Mouse (Mus musculus) neural tube, embryonic 15.5 days (tissue): Measurements from ENCODE around the gene Hoxa10. TPM values are rescaled to one million over a fixed set of nuclear protein-coding genes. Genes with fewer than 3 reads are reported as not detected.

Experiments used
- ATAC-seq: fragments of 200-750 bp; cut with Nextera tagmentation; 2 replicates; pipeline ENCODE4 v1.8.0; 2017; ENCODE audit warnings: mild to moderate bottlenecking, moderate TSS enrichment, moderate library complexity; ENCODE audit not compliant: low FRiP score
- H3K27ac ChIP-seq: fragments of 300-500 bp; sonication (generic); replicated peaks from 2 replicates; pipeline ENCODE4 v1.5.1; 2015; ENCODE audit warnings: mild to moderate bottlenecking, inconsistent platforms
- H3K27me3 ChIP-seq: fragments of 300-500 bp; sonication (generic); replicated peaks from 2 replicates; pipeline ENCODE4 v1.6.1; 2015; ENCODE audit warnings: inconsistent platforms
- H3K36me3 ChIP-seq: fragments of 300-500 bp; sonication (generic); 2 replicates; pipeline ENCODE4 v1.6.1; 2015; ENCODE audit warnings: inconsistent platforms
- H3K4me1 ChIP-seq: fragments of 300-500 bp; sonication (generic); 2 replicates; pipeline ENCODE4 v1.6.1; 2015; ENCODE audit warnings: inconsistent platforms
- H3K4me2 ChIP-seq: fragments of 300-500 bp; sonication (generic); 2 replicates; pipeline ENCODE4 v1.6.1; 2015; ENCODE audit warnings: inconsistent platforms, mild to moderate bottlenecking, moderate library complexity
- H3K4me3 ChIP-seq: fragments of 300-500 bp; sonication (generic); replicated peaks from 2 replicates; pipeline ENCODE4 v1.5.1; 2015; ENCODE audit warnings: mild to moderate bottlenecking, inconsistent platforms
- H3K9ac ChIP-seq: fragments of 300-500 bp; sonication (generic); replicated peaks from 2 replicates; pipeline ENCODE4 v1.6.1; 2015; ENCODE audit warnings: mild to moderate bottlenecking, inconsistent platforms
- H3K9me3 ChIP-seq: fragments of 300-500 bp; sonication (generic); replicated peaks from 2 replicates; pipeline ENCODE4 v1.6.1; 2016; ENCODE audit warnings: inconsistent platforms
- WGBS: fragments of 180-500 bp; shearing (Covaris S2); methylation state at CpG from one replicate; pipeline ENCODE4 v1.1.7; 2015; ENCODE audit warnings: mixed read lengths; 5-methylcytosine and 5-hydroxymethylcytosine counted together
- polyA plus RNA-seq: library from polyadenylated mRNA; unstranded; fragments of >200 nt; fragmentation: Nextera tagmentation; extraction: Ambion mirVana; gene quantifications from 2 replicates; pipeline ENCODE4 v1.2.1, GENCODE M21; 2015

Hoxa10 gene
- polyA plus RNA-seq, 1 experiment from 2014 or later = 48.9 TPM

DNA sequence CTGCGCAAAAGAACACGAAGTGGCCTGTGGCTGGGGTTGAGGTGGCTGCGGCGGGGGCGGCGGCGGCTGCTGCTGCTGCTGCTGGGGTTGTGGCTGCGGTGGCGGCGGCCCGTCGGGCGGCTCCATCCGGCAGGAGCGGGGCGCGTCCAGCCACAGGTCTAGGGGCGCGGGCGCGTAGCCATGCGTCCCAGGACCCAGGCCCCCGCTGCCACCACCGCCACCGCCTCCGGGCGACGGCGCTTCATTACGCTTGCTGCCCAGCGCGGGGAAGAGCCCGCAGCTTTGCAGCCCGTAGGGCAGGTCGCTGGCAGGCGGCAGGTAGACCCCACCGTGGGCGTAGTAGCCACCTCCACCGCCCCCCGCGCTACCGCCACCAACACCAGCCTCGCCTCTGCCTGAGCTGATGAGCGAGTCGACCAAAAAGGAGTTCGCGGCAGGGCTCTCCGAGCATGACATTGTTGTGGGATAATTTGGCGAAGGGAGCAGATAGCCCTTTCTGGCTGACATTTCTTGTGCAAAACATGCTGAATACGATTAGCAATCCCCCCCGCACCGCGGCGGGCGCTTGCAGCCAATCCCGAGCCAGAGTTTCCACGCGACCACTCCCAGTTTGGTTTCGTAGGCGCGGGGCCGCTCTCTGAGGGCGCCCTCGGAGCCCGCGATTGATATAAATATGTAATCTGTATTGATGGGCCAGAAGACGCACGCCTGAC lies 6.1 kb downstream of the Hoxa10 start:
- Histone ChIP-seq H3K9me3 (no peaks in the 10 kb centered on the region), H3K27ac (peak overlapping the region; percentile 82), H3K4me3 (peak overlapping the region; percentile 57), H3K27me3 (peaks cover 17% of the 10 kb centered on the region), H3K4me1 (peaks cover 26% of the 10 kb centered on the region), H3K4me2 (peak overlapping the region; percentile 57), H3K9ac (peak overlapping the region; percentile 65), H3K36me3 (no peaks in the 10 kb centered on the region)
- peak; percentile 76 for ATAC-seq
- 1% methylated on average over 59 of the region's 68 CpGs for WGBS

DNA sequence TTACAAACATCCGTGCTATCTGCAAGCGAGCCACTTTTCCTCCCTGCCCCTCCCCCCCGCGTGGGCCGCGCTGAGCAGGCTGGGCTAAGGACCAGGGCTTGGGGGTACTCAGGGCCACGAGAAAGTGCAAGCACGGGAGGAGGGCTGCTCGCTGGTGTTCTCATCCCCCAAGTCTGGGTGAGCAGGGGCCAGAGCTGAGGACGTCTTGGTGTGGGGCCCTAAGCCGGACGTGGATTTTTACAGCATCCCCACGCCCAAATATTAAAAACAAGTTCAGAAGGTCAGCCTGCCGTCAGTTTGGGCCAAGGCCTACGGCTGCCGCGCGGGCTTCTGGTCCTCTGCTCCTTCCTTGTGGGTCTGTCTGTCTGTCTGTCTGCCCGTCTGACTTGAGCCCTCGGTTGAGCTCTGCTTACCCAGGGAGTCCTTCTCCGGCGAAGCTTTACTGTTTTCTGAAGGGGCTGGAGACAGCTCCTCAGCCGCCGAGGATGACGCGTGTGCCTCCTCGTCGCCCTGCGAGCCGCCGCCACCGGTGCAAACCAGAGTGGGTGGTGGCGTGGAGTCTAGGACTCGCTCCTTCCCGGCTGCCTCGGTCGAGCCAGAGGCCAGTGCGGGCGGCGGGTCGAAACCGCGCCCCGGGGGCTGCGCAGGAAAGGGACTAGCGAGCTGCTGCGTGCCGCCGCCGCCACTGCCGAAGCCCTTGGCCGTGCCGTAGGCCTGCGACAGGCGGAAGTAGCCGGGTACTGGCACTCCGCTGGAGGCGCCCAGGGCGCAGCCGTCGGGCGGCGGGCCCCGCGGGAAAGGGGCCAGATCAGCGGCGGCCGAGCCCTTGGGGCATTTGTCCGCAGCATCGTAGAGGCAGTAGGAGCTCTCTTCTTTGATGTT lies 6.9 kb downstream of the Hoxa10 start:
- Histone ChIP-seq H3K27ac (peak overlapping the region; percentile 82), H3K9ac (peak overlapping the region; percentile 65), H3K36me3 (no peaks in the 10 kb centered on the region), H3K4me2 (peak overlapping the region; percentile 57), H3K4me3 (peak overlapping the region; percentile 57), H3K9me3 (no peaks in the 10 kb centered on the region), H3K4me1 (peaks cover 26% of the 10 kb centered on the region), H3K27me3 (peaks cover 17% of the 10 kb centered on the region)
- ATAC-seq = peak; percentile 16; the same call in 1 of the 2 replicates
- WGBS = 2% methylated on average over 70 of the region's 70 CpGs

DNA sequence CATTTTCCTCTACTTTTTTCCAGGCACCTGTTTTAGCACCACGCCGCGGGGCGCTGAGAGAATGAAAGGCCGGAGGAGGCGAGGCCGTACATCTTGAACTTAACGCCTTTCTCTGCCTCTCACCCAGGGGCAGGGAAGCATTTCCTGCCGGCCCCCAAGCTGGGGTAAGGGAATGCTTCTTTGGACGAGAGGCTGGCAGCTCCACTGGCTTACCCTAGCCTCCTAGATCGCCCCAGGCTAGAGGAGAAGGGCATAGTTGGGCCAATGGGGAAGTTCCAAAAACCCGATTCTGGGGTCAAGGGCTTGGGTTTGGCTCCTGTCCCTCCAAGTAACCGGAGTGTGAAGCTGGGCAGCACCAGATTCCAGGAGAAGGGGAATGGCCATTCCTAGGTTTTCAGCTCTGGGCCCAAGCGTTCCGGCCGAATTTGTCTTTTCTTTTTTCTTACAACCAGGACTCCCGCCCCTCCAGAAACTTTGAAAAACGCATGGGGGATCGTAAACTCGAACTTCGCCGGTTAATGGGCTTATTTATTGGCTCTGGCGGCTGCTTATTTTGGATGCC lies 7.6 kb downstream of the Hoxa10 start:
- peak overlapping the region; percentile 57 for H3K4me2 ChIP-seq
- H3K4me3 ChIP-seq = peak overlapping the region; percentile 57

DNA sequence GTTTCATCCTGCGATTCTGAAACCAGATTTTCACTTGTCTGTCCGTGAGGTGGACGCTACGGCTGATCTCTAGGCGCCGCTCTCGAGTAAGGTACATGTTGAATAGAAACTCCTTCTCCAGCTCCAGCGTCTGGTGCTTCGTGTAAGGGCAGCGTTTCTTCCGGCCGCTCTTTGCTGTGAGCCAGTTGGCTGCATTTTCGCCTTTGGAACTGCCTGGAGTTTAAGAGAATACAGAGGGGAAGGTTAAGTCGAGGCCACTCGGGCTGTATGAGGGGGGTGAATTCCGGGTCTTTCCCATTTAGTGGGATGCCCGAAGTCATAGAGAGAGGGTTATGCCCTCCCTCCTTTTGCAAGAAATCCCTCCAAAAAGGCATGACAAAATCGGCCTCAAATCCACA lies 8.1 kb downstream of the Hoxa10 start:
- Histone ChIP-seq H3K9me3 (no peaks in the 10 kb centered on the region), H3K9ac (peak overlapping the region; percentile 65), H3K4me1 (peaks cover 33% of the 10 kb centered on the region), H3K27me3 (peaks cover 13% of the 10 kb centered on the region), H3K4me2 (peak overlapping the region; percentile 57), H3K4me3 (peak overlapping the region; percentile 57), H3K27ac (peak overlapping the region; percentile 82), H3K36me3 (no peaks in the 10 kb centered on the region)
- no peak for ATAC-seq
- 4% methylated on average over 18 of the region's 18 CpGs for WGBS

More for the DNA sequence above, 7.6 kb downstream of the Hoxa10 start:
- 3% methylated on average over 23 of the region's 23 CpGs for WGBS
- Histone ChIP-seq H3K27me3 (peaks cover 17% of the 10 kb centered on the region), H3K4me1 (peaks cover 30% of the 10 kb centered on the region), H3K27ac (peak overlapping the region; percentile 82), H3K9me3 (no peaks in the 10 kb centered on the region), H3K36me3 (no peaks in the 10 kb centered on the region), H3K9ac (peak overlapping the region; percentile 65)
- ATAC-seq = no peak

DNA sequence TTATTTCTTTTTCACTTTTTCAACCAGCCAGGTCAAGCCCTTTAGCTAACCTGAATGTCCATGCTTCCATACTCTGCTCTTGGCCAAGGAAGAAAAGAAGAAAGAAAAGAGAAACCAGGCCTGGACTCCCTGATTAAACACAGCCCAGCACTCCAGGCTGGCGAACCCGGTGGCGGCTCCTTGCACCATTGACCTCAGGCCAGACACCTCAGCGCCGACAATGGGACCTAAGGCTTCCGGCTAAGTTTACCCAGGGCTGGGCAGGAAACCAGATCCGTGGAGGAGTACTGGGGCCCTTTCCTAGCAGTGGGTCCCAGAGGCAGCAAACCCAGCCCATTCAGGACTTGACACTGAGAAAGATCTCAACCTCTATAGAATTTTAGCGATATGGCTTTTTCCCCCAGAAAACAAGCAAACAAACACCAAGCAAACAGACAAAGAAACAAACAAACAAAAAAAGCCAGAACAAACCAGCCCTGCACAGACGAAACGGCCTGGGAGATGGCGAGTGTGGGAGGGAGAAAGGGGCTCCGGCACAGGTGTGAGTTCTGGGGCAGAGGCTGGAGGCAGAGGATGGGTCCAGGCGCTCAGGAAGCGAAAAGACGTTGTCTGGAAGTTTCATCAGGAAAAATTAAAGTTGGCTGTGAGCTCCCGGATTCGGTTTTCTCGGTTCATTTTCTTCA lies 8.6 kb downstream of the Hoxa10 start:
- Histone ChIP-seq H3K4me2 (peak overlapping the region; percentile 57), H3K36me3 (no peaks in the 10 kb centered on the region), H3K9me3 (no peaks in the 10 kb centered on the region), H3K4me3 (peak overlapping the region; percentile 57), H3K4me1 (peaks cover 34% of the 10 kb centered on the region), H3K27me3 (peaks cover 8% of the 10 kb centered on the region), H3K9ac (peak overlapping the region; percentile 65), H3K27ac (peak overlapping the region; percentile 82)
- no peak for ATAC-seq
- WGBS = 1% methylated on average over 18 of the region's 18 CpGs

DNA sequence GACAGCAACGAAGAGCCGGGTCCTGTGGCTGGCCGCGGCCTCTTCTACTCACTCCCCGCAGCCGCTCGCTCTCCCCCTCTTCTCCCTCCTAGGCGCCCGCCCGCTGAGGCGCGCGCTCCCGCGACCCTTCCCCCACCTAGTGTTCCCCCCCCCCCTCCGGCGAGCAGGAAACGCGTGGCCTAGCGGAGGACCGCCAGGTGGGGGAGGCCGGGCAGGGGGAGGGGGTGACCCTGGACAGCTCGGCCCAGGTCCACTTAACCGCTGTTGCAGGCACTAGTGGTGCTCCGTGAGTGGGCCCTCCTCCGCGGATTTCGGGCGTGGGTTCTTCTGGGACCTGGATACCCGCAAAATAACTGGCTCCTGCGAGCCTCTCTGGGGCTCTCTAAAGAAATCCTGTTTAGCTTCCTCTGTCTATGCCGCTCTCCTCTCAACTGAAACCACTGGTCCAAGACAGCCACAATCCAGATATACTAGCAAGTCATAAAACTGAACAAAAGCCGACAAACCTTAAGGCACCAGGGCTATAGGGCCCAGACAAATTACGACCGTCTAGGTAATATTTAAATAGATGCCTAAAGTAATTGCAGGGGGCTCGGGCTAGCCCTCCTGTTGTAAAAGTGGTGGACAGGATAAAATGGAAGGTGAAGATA lies 10.0 kb downstream of the Hoxa10 start, which contains the start of gene Hoxa9:
TSS of gene Hoxa9 (minus strand) at position 574 of the 650 bp plus-strand sequence.
- Histone ChIP-seq H3K27ac (peak within 1 kb of the TSS; percentile 86), H3K9me3 (no peaks in the 10 kb centered on the region), H3K4me1 (peaks cover 31% of the 10 kb centered on the region), H3K36me3 (no peaks in the 10 kb centered on the region), H3K4me3 (peak within 1 kb of the TSS; percentile 57), H3K9ac (peak within 1 kb of the TSS; percentile 65), H3K4me2 (peak within 1 kb of the TSS; percentile 58), H3K27me3 (no peaks in the 10 kb centered on the region)
- ATAC-seq = no peak
- 2% methylated on average over 21 of the region's 36 CpGs for WGBS

DNA sequence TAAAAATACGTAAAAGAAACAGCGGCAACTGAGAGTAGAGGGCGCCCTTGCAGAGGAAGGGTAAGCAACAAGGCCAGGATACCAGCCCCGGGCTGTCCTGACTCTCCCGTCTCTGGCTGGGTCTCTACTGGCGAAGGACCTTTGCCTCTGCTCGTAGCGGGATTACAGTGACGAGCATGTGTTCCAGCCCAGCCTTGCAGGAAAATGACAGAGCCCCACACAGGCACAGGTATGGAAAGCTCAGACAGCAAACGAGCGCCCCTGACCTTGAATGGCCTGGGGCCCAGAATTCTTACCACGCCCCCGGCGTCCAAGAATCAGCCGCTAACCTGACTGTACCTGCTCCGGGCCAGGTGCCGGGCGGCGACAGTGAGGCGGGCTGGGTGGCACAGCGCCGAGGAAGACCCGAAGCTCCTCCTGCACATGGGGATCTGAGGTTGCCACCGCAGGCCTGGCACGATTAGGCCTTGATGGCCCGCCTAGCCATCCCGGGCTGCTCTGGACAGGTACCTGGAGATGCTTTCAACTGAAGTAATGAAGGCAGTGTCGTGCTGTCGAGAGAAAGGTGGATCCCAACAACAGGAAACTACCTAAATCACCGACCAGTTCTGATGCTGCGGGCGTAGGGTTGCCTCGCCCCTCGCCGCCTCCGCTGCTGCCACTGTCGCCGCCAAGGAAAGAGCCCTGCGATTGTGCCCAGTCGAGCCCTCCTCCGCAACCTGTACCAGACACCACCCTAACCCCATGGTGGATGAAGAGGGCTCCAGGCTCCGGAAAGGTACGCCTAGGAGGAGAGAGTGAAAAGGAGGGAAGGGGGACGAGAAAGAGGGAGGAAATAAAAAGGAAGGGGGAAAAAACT lies 10.9 kb downstream of the Hoxa10 start:
- Histone ChIP-seq H3K27ac (peak overlapping the region; percentile 86), H3K9me3 (no peaks in the 10 kb centered on the region), H3K4me3 (peak overlapping the region; percentile 44), H3K4me2 (peak overlapping the region; percentile 58), H3K9ac (peak overlapping the region; percentile 64), H3K4me1 (peaks cover 34% of the 10 kb centered on the region; the same call in 1 of the 2 replicates), H3K36me3 (no peaks in the 10 kb centered on the region), H3K27me3 (no peaks in the 10 kb centered on the region)
- WGBS = 2% methylated on average over 44 of the region's 44 CpGs
- ATAC-seq = no peak

DNA sequence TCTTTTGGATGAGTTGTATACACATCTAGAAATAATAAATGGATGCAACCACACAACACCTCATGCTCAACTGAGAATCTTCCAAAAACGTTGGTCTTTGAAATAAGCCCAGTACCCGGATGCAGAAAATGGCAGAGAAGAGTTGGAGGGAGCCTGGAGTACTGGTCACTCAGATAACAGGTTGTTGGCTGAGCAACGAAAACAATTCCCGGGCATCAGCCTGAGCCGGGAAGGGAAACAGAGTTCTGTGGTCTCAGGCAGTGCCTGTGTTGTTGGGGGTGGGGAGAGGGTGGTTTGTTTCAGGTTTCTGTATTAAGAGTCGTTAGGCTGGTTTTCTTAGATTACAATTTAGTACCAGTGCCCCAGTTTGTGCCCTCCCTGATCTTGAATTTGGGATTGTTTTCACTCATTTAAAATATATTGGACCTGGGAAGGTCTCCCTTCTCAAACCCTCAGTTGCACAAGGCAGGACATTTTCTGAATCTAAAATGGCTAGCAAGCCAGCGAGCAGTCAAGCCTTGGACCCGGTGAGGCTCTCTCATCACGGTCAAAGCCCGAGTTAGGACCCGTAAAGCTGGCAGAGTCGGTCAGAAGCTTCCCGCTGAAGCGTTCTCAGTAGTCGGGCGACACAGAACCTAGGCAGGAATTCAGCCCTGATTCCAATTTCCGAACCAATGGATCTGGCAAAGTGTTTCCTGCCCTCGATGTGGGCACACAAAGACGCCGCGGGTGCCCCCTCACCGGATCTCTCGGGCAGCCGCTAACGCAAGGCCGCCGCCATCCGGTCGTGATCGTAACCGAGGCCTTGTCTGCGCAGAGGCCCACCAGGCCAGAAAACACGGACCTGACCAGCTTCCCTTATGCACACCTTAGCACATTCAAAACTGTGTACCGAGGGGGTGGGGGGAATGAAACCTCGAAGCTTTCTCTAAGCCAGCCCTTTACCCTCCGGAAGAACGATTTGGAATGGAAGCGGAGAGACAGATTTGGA lies 11.9 kb downstream of the Hoxa10 start:
- H3K27me3 ChIP-seq = no peaks in the 10 kb centered on the region
- H3K4me3 ChIP-seq = peak overlapping the region; percentile 44
- peaks cover 28% of the 10 kb centered on the region; the same call in 1 of the 2 replicates for H3K4me1 ChIP-seq
- H3K36me3 ChIP-seq = no peaks in the 10 kb centered on the region
- under 1% methylated on average over 38 of the region's 38 CpGs for WGBS
- H3K27ac ChIP-seq = peak overlapping the region; percentile 86
- H3K9me3 ChIP-seq = no peaks in the 10 kb centered on the region
- H3K9ac ChIP-seq = peak overlapping the region; percentile 64
- ATAC-seq = no peak
- H3K4me2 ChIP-seq = peak overlapping the region; percentile 58

DNA sequence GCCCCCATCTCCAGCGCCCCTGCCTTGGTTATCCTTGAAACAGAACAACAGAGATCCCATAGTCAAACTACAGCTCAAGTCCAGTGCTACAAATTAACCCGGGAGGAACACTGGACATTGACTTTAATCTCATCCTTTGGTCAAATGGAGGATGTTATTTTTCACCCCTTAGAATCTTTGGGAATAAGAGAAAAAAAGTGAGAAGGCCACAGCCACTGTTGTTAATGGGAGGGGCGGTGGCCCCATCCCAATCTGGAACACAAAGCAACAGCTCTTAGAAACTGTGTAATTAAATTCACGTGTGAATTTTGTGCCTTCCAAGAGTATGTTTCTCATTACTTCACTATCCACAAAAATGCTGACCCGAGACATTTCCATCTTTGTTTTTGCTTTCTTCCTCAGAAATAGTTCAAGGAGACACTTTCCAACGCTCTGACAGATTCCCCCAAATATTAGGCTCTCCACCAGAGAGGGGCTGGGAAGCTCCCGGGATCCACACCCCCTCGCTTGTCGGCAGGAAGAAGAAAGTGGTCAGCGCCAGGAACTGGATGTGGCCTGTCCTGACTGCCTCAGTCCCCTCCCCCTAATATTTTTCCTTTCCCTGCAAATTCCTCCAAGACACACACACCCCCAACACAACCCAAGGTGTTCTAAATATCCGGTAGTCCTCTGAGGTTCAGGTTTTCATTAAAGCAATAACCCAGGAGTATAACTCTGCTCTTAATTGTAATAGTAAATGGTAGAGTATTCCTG lies 13.0 kb downstream of the Hoxa10 start:
- H3K9ac ChIP-seq = peak overlapping the region; percentile 84
- H3K9me3 ChIP-seq = no peaks in the 10 kb centered on the region
- H3K36me3 ChIP-seq = no peaks in the 10 kb centered on the region
- H3K4me3 ChIP-seq = peak overlapping the region; percentile 65
- no peaks in the 10 kb centered on the region for H3K27me3 ChIP-seq
- H3K4me2 ChIP-seq = peak overlapping the region; percentile 85
- no peak for ATAC-seq
- H3K4me1 ChIP-seq = peaks cover 25% of the 10 kb centered on the region; the same call in 1 of the 2 replicates
- peak overlapping the region; percentile 100 for H3K27ac ChIP-seq
- 11% methylated on average over 11 of the region's 11 CpGs for WGBS
